Mouse (Mus musculus): ENCODE results near the gene Fut8. TPM values are rescaled to one million over a fixed set of nuclear protein-coding genes. Genes with fewer than 3 reads are reported as not detected.

Fut8 gene
- polyA plus RNA-seq, 1 experiment, result 10.9 TPM

GRCm38 (mm10) chr12:77303367-77303766 is 65.4 kb downstream of the Fut8 start:
- TF ChIP-seq POLR2A (IDR thresholded peaks at IDR 0.05; ENCODE audit: low read depth, low read length) (no peak), CTCF (IDR thresholded peaks at IDR 0.05; ENCODE audit: extremely low read depth, insufficient read length, insufficient replicate concordance, low read depth, low read length) (no peak)
- Histone ChIP-seq H3K36me3 (ENCODE audit: control insufficient read depth, insufficient read depth, low read length) (no peaks in the 10 kb centered on the region), H3K27ac (ENCODE audit: insufficient read depth, low read depth, low read length) (no peak overlapping the region), H3K4me1 (ENCODE audit: control insufficient read depth, insufficient read depth, insufficient read length, low read length) (no peaks in the 10 kb centered on the region), H3K4me3 (ENCODE audit: low read depth, low read length) (no peak overlapping the region), H3K27me3 (ENCODE audit: control insufficient read depth, insufficient read depth, low read length) (no peaks in the 10 kb centered on the region)

- Histone ChIP-seq H3K4me3 (ENCODE audit: low read depth, low read length) (no peak overlapping the region), H3K4me1 (ENCODE audit: control insufficient read depth, insufficient read depth, insufficient read length, low read length) (no peaks in the 10 kb centered on the region), H3K27ac (ENCODE audit: insufficient read depth, low read depth, low read length) (no peak overlapping the region), H3K27me3 (ENCODE audit: control insufficient read depth, insufficient read depth, low read length) (no peaks in the 10 kb centered on the region), H3K36me3 (ENCODE audit: control insufficient read depth, insufficient read depth, low read length) (no peaks in the 10 kb centered on the region)
- TF ChIP-seq POLR2A (IDR thresholded peaks at IDR 0.05; ENCODE audit: low read depth, low read length) (no peak), CTCF (IDR thresholded peaks at IDR 0.05; ENCODE audit: extremely low read depth, insufficient read length, insufficient replicate concordance, low read depth, low read length) (no peak)
- WGBS, result 83% methylated on average over 3 of the region's 3 CpGs
Measured at GRCm38 (mm10) chr12:77305502-77305901, 67.6 kb downstream of the Fut8 start.

DNA sequence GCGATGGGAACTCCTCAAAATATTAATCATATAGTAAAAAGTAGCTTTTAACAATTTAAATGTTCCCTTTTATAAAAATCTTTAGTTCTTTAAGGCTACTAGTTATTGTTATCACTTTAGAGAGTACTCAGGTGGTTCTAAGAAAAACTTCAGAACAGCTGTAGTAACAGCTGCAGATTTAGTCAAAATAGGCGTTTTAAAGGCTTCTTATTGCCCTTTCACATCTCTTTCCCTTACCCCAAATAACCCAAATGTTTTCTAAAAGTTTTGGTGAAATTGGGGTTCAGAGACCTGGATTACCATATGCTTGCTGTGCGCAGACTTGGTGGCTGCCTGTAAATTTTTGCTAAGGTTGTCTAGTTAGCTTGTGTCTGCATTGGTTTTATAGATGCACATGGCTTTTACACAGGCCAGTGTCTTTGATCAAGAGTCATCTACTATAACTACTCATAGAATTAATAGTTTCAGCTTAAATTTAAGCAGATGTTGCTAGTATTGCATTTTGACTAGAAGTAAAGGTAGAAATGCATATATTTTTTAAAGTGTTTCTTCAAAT is 68.9 kb downstream of the Fut8 start:
- TF ChIP-seq CTCF (IDR thresholded peaks at IDR 0.05; ENCODE audit: extremely low read depth, insufficient read length, insufficient replicate concordance, low read depth, low read length), result no peak
- TF ChIP-seq POLR2A (IDR thresholded peaks at IDR 0.05; ENCODE audit: low read depth, low read length), result no peak
- H3K4me1 ChIP-seq (ENCODE audit: control insufficient read depth, insufficient read depth, insufficient read length, low read length), result no peaks in the 10 kb centered on the region
- no peaks in the 10 kb centered on the region for H3K27me3 ChIP-seq (ENCODE audit: control insufficient read depth, insufficient read depth, low read length)
- 81% methylated on average over 3 of the region's 3 CpGs for WGBS
- H3K4me3 ChIP-seq (ENCODE audit: low read depth, low read length), result no peak overlapping the region
- no peak overlapping the region for H3K27ac ChIP-seq (ENCODE audit: insufficient read depth, low read depth, low read length)
- no peaks in the 10 kb centered on the region for H3K36me3 ChIP-seq (ENCODE audit: control insufficient read depth, insufficient read depth, low read length)

GRCm38 (mm10) chr12:77309507-77309906 is 71.6 kb downstream of the Fut8 start:
- TF ChIP-seq POLR2A (IDR thresholded peaks at IDR 0.05; ENCODE audit: low read depth, low read length), result no peak
- TF ChIP-seq CTCF (IDR thresholded peaks at IDR 0.05; ENCODE audit: extremely low read depth, insufficient read length, insufficient replicate concordance, low read depth, low read length), result no peak
- Histone ChIP-seq H3K4me3 (ENCODE audit: low read depth, low read length) (no peak overlapping the region), H3K4me1 (ENCODE audit: control insufficient read depth, insufficient read depth, insufficient read length, low read length) (no peaks in the 10 kb centered on the region), H3K27ac (ENCODE audit: insufficient read depth, low read depth, low read length) (no peak overlapping the region), H3K36me3 (ENCODE audit: control insufficient read depth, insufficient read depth, low read length) (no peaks in the 10 kb centered on the region), H3K27me3 (ENCODE audit: control insufficient read depth, insufficient read depth, low read length) (no peaks in the 10 kb centered on the region)

- H3K36me3 ChIP-seq (ENCODE audit: control insufficient read depth, insufficient read depth, low read length), result no peaks in the 10 kb centered on the region
Measured at GRCm38 (mm10) chr12:77313502-77313901, 75.6 kb downstream of the Fut8 start.

GRCm38 (mm10) chr12:77324142-77324541 is 86.2 kb downstream of the Fut8 start:
- no peaks in the 10 kb centered on the region for H3K27me3 ChIP-seq (ENCODE audit: control insufficient read depth, insufficient read depth, low read length)
- H3K27ac ChIP-seq (ENCODE audit: insufficient read depth, low read depth, low read length), result no peak overlapping the region
- TF ChIP-seq POLR2A (IDR thresholded peaks at IDR 0.05; ENCODE audit: low read depth, low read length) (no peak), CTCF (IDR thresholded peaks at IDR 0.05; ENCODE audit: extremely low read depth, insufficient read length, insufficient replicate concordance, low read depth, low read length) (no peak)
- H3K4me1 ChIP-seq (ENCODE audit: control insufficient read depth, insufficient read depth, insufficient read length, low read length), result peaks cover 3% of the 10 kb centered on the region; the same call in 1 of the 2 replicates
- no peaks in the 10 kb centered on the region for H3K36me3 ChIP-seq (ENCODE audit: control insufficient read depth, insufficient read depth, low read length)
- H3K4me3 ChIP-seq (ENCODE audit: low read depth, low read length), result no peak overlapping the region
- 73% methylated on average over 3 of the region's 3 CpGs for WGBS

More at GRCm38 (mm10) chr12:77313502-77313901, 75.6 kb downstream of the Fut8 start:
- H3K4me1 ChIP-seq (ENCODE audit: control insufficient read depth, insufficient read depth, insufficient read length, low read length), result no peaks in the 10 kb centered on the region
- H3K4me3 ChIP-seq (ENCODE audit: low read depth, low read length), result no peak overlapping the region
- no peak for TF ChIP-seq POLR2A (IDR thresholded peaks at IDR 0.05; ENCODE audit: low read depth, low read length)
- no peak for TF ChIP-seq CTCF (IDR thresholded peaks at IDR 0.05; ENCODE audit: extremely low read depth, insufficient read length, insufficient replicate concordance, low read depth, low read length)
- H3K27me3 ChIP-seq (ENCODE audit: control insufficient read depth, insufficient read depth, low read length), result no peaks in the 10 kb centered on the region
- H3K27ac ChIP-seq (ENCODE audit: insufficient read depth, low read depth, low read length), result no peak overlapping the region

GRCm38 (mm10) chr12:77346521-77346920 is 108.6 kb downstream of the Fut8 start:
- Histone ChIP-seq H3K36me3 (ENCODE audit: control insufficient read depth, insufficient read depth, low read length) (peaks cover 1% of the 10 kb centered on the region; the same call in 1 of the 2 replicates), H3K27me3 (ENCODE audit: control insufficient read depth, insufficient read depth, low read length) (no peaks in the 10 kb centered on the region), H3K4me1 (ENCODE audit: control insufficient read depth, insufficient read depth, insufficient read length, low read length) (no peaks in the 10 kb centered on the region), H3K27ac (ENCODE audit: insufficient read depth, low read depth, low read length) (no peak overlapping the region), H3K4me3 (ENCODE audit: low read depth, low read length) (no peak overlapping the region)
- TF ChIP-seq CTCF (IDR thresholded peaks at IDR 0.05; ENCODE audit: extremely low read depth, insufficient read length, insufficient replicate concordance, low read depth, low read length) (no peak), POLR2A (IDR thresholded peaks at IDR 0.05; ENCODE audit: low read depth, low read length) (no peak)
- WGBS, result 65% methylated on average over 1 of the region's 1 CpGs

All from small intestine, adult 2 months (tissue).